Mouse (Mus musculus) forebrain, postnatal 0 days (tissue): ENCODE measurements around the gene Hoxa10. TPM values are rescaled to one million over a fixed set of nuclear protein-coding genes. Genes with fewer than 3 reads are reported as not detected.
A peak's percentile ranks its signal among the peaks of the same experiment; 100 is the strongest.

Experiments
- ATAC-seq: fragments of 200-750 bp; cut with Nextera tagmentation; 2 replicates; pipeline ENCODE4 v1.8.0; 2017; ENCODE audit warnings: mild to moderate bottlenecking, moderate library complexity
- DNase-seq: peaks from one replicate; pipeline ENCODE4 v3.0.0-alpha.2; 2015
- H3K27ac ChIP-seq: fragments of 300-500 bp; sonication (generic); 2 replicates; pipeline ENCODE4 v1.5.1; 2014; ENCODE audit warnings: low read depth, mild to moderate bottlenecking, antibody characterized with exemption, low read length, moderate library complexity, mixed read lengths
- H3K27me3 ChIP-seq: fragments of 300-500 bp; sonication (generic); 2 replicates; pipeline ENCODE4 v1.6.1; 2014; ENCODE audit warnings: mild to moderate bottlenecking, low read length, mixed read lengths; ENCODE audit not compliant: insufficient read depth
- H3K36me3 ChIP-seq: fragments of 300-500 bp; sonication (generic); 2 replicates; pipeline ENCODE4 v1.6.1; 2014; ENCODE audit warnings: mild to moderate bottlenecking, moderate library complexity; ENCODE audit not compliant: insufficient read depth
- H3K4me1 ChIP-seq: fragments of 300-500 bp; sonication (generic); 2 replicates; pipeline ENCODE4 v1.6.1; 2014; ENCODE audit warnings: antibody characterized with exemption; ENCODE audit not compliant: insufficient read depth
- H3K4me2 ChIP-seq: fragments of 300-500 bp; sonication (generic); 2 replicates; pipeline ENCODE4 v1.6.1; 2014; ENCODE audit warnings: low read depth, mild to moderate bottlenecking, moderate library complexity
- H3K4me3 ChIP-seq: fragments of 300-500 bp; sonication (generic); 2 replicates; pipeline ENCODE4 v1.5.1; 2014; ENCODE audit warnings: low read depth, low read length, mixed read lengths
- H3K9ac ChIP-seq: fragments of 300-500 bp; sonication (generic); 2 replicates; pipeline ENCODE4 v1.6.1; 2014; ENCODE audit warnings: mild to moderate bottlenecking
- H3K9me3 ChIP-seq: fragments of 300-500 bp; sonication (generic); 2 replicates; pipeline ENCODE4 v1.6.1; 2016; ENCODE audit warnings: low read length
- CTCF ChIP-seq: sonication (generic); IDR thresholded peaks from 2 replicates; pipeline ENCODE4 v1.5.1; 2016; ENCODE audit warnings: antibody characterized with exemption, control low read depth, low read depth
- WGBS: fragments of 180-500 bp; shearing (Covaris S2); extraction: QIAGEN DNeasy Blood & Tissue Kit; methylation state at CpG from one replicate; pipeline ENCODE4 v1.1.7; 2014; 5-methylcytosine and 5-hydroxymethylcytosine counted together
- polyA plus RNA-seq: library from polyadenylated mRNA; unstranded; fragments of >200 nt; fragmentation: Nextera tagmentation; extraction: Ambion mirVana; gene quantifications from 2 replicates; pipeline ENCODE4 v1.2.1, GENCODE M21; 2015
- total RNA-seq: library from RNA; depleted of rRNA; stranded (reverse); fragments of >200 nt; gene quantifications from 2 replicates; pipeline ENCODE4 v1.2.3, GENCODE M21; 2014

The Hoxa10 gene
- total and polyA plus RNA-seq, 2 experiments from 2014 or later, result not detected

GRCm38 (mm10) chr6:52204050-52204752 lies 36.5 kb downstream of the Hoxa10 start, which contains the start of gene Hoxa5:
TSS of gene Hoxa5 (minus strand) at chr6:52204587.
- peak; percentile 71 for TF ChIP-seq CTCF

GRCm38 (mm10) chr6:52203371-52204049 lies 37.1 kb downstream of the Hoxa10 start:
- Histone ChIP-seq H3K4me2 (peak overlapping the region; percentile 10; the same call in 1 of the 2 replicates), H3K27ac (no peak overlapping the region), H3K36me3 (no peaks in the 10 kb centered on the region), H3K4me3 (no peak overlapping the region), H3K9me3 (no peaks in the 10 kb centered on the region), H3K4me1 (no peaks in the 10 kb centered on the region), H3K27me3 (peaks cover 97% of the 10 kb centered on the region), H3K9ac (no peak overlapping the region)
- TF ChIP-seq CTCF, result no peak
- ATAC-seq (no peak), DNase-seq (no peak)
- 1% methylated on average over 44 of the region's 46 CpGs for WGBS

More at GRCm38 (mm10) chr6:52204050-52204752, 36.5 kb downstream of the Hoxa10 start, which contains the start of gene Hoxa5:
- no peaks in the 10 kb centered on the region for H3K36me3 ChIP-seq
- no peak within 1 kb of the TSS for H3K27ac ChIP-seq
- under 1% methylated on average over 65 of the region's 65 CpGs for WGBS
- peak within 1 kb of the TSS; percentile 9; the same call in 1 of the 2 replicates for H3K4me3 ChIP-seq
- no peak for DNase-seq
- no peaks in the 10 kb centered on the region for H3K9me3 ChIP-seq
- H3K4me1 ChIP-seq, result no peaks in the 10 kb centered on the region
- no peak for ATAC-seq
- peaks cover 97% of the 10 kb centered on the region for H3K27me3 ChIP-seq
- H3K4me2 ChIP-seq, result peak within 1 kb of the TSS; percentile 10; the same call in 1 of the 2 replicates
- no peak within 1 kb of the TSS for H3K9ac ChIP-seq

GRCm38 (mm10) chr6:52203121-52203370 lies 37.6 kb downstream of the Hoxa10 start:
- ATAC-seq (no peak), DNase-seq (no peak)
- Histone ChIP-seq H3K27ac (no peak overlapping the region), H3K9me3 (no peaks in the 10 kb centered on the region), H3K4me1 (no peaks in the 10 kb centered on the region), H3K4me2 (no peak overlapping the region), H3K36me3 (no peaks in the 10 kb centered on the region), H3K4me3 (no peak overlapping the region), H3K27me3 (peaks cover 97% of the 10 kb centered on the region), H3K9ac (no peak overlapping the region)
- TF ChIP-seq CTCF, result no peak
- WGBS, result under 1% methylated on average over 10 of the region's 10 CpGs

GRCm38 (mm10) chr6:52202362-52203120 lies 38.1 kb downstream of the Hoxa10 start:
- no peak for TF ChIP-seq CTCF
- Histone ChIP-seq H3K4me3 (no peak overlapping the region), H3K27ac (no peak overlapping the region), H3K4me1 (no peaks in the 10 kb centered on the region), H3K4me2 (no peak overlapping the region), H3K27me3 (peaks cover 99% of the 10 kb centered on the region), H3K9ac (no peak overlapping the region), H3K9me3 (no peaks in the 10 kb centered on the region), H3K36me3 (no peaks in the 10 kb centered on the region)
- WGBS, result 2% methylated on average over 22 of the region's 22 CpGs
- ATAC-seq, result no peak
- DNase-seq, result no peak

GRCm38 (mm10) chr6:52201269-52201668 lies 39.4 kb downstream of the Hoxa10 start:
- WGBS, result 11% methylated on average over 1 of the region's 1 CpGs
- Histone ChIP-seq H3K9me3 (no peaks in the 10 kb centered on the region), H3K4me1 (no peaks in the 10 kb centered on the region), H3K36me3 (no peaks in the 10 kb centered on the region), H3K4me2 (no peak overlapping the region), H3K4me3 (no peak overlapping the region), H3K9ac (no peak overlapping the region), H3K27me3 (peaks cover 99% of the 10 kb centered on the region), H3K27ac (no peak overlapping the region)
- ATAC-seq, result no peak
- TF ChIP-seq CTCF, result no peak
- DNase-seq, result no peak

- WGBS, result 6% methylated on average over 10 of the region's 10 CpGs
- H3K36me3 ChIP-seq, result no peaks in the 10 kb centered on the region
- ATAC-seq, result no peak
- H3K4me1 ChIP-seq, result no peaks in the 10 kb centered on the region
- no peak overlapping the region for H3K9ac ChIP-seq
- no peak for DNase-seq
- H3K4me2 ChIP-seq, result no peak overlapping the region
- no peak for TF ChIP-seq CTCF
- H3K9me3 ChIP-seq, result no peaks in the 10 kb centered on the region
- H3K27ac ChIP-seq, result no peak overlapping the region
- H3K4me3 ChIP-seq, result no peak overlapping the region
- H3K27me3 ChIP-seq, result peaks cover 99% of the 10 kb centered on the region
These were observed 39.9 kb downstream of the Hoxa10 start for GRCm38 (mm10) chr6:52200751-52201250.
